Mouse (Mus musculus) hindbrain, embryonic 16.5 days (tissue): Measurements from ENCODE around the gene Zfp810. TPM values are rescaled to one million over a fixed set of nuclear protein-coding genes. Genes with fewer than 3 reads are reported as not detected.

Experiments
- ATAC-seq: fragments of 200-750 bp; cut with Nextera tagmentation; 2 replicates; pipeline ENCODE4 v1.8.0; 2017; ENCODE audit warnings: moderate TSS enrichment, moderate library complexity
- H3K27ac ChIP-seq: fragments of 300-500 bp; sonication (generic); 2 replicates; pipeline ENCODE4 v1.5.1; 2014; ENCODE audit warnings: low read depth, mild to moderate bottlenecking, control low read depth, low read length, moderate library complexity
- H3K27me3 ChIP-seq: fragments of 300-500 bp; sonication (generic); replicated peaks from 2 replicates; pipeline ENCODE4 v1.6.1; 2014; ENCODE audit warnings: low read length; ENCODE audit not compliant: control insufficient read depth, insufficient read depth
- H3K36me3 ChIP-seq: fragments of 300-500 bp; sonication (generic); 2 replicates; pipeline ENCODE4 v1.6.1; 2014; ENCODE audit warnings: mild to moderate bottlenecking, low read length, moderate library complexity, mixed read lengths; ENCODE audit not compliant: control insufficient read depth, insufficient read depth
- H3K4me1 ChIP-seq: fragments of 300-500 bp; sonication (generic); 2 replicates; pipeline ENCODE4 v1.6.1; 2014; ENCODE audit warnings: low read depth, low read length; ENCODE audit not compliant: control insufficient read depth, insufficient read depth
- H3K4me2 ChIP-seq: fragments of 300-500 bp; sonication (generic); 2 replicates; pipeline ENCODE4 v1.6.1; 2014; ENCODE audit warnings: mild to moderate bottlenecking, low read length, control low read depth, moderate library complexity
- H3K4me3 ChIP-seq: fragments of 300-500 bp; sonication (generic); 2 replicates; pipeline ENCODE4 v1.5.1; 2014; ENCODE audit warnings: mild to moderate bottlenecking, low read length, control low read depth, moderate library complexity
- H3K9ac ChIP-seq: fragments of 300-500 bp; sonication (generic); 2 replicates; pipeline ENCODE4 v1.6.1; 2014; ENCODE audit warnings: low read depth, mild to moderate bottlenecking, control low read depth, low read length, moderate library complexity
- H3K9me3 ChIP-seq: fragments of 300-500 bp; sonication (generic); 2 replicates; pipeline ENCODE4 v1.6.1; 2014; ENCODE audit warnings: mild to moderate bottlenecking, low read length, moderate library complexity; ENCODE audit not compliant: control insufficient read depth
- WGBS: fragments of 180-500 bp; shearing (Covaris S2); extraction: QIAGEN DNeasy Blood & Tissue Kit; methylation state at CpG from one replicate; pipeline ENCODE4 v1.1.7; 2014; 5-methylcytosine and 5-hydroxymethylcytosine counted together
- polyA plus RNA-seq: library from polyadenylated mRNA; unstranded; fragments of >200 nt; fragmentation: Nextera tagmentation; extraction: Ambion mirVana; gene quantifications from 2 replicates; pipeline ENCODE4 v1.2.1, GENCODE M21; 2015

Zfp810 gene
- 23.0 and 25.0 TPM in 2 replicates for polyA plus RNA-seq

DNA sequence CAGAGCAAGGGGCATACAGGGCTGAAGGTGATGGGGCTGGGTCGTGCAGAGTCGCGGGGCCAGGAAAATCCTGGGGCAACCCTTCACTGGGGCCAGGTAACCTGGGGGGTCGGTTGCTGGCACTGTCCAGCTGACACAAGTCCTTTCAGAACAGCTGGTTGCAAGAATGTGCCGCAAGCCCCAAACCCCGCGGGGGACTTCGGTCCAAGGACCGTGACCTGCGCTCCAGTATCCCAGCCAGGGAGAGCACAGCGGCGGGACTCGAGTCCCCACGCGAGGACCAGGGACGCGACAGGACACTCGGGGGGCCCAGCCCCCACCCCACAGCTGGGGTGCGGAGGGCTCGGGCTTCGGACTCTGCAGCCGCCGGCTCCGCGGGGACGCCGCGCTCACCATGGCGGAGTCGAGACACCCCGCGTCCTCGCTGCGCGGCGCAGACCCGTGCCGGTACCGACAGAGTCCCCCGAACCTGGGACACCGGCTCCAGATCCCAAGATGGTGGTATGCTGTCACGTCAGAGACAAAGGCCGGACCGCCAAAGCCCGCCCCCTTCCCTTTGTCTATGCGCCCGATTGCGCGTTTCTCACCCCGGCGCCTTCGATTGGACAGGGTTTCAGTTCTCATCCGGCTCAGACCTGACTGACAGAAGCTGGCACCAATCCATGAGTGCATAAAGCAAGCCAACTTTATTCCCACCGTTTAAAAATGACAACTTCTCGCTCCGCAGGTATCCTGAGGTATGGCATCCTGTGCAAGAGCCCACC lies at the start of gene Zfp810:
Gene Zfp810 (minus strand): TSS at position 493 of the 764 bp plus-strand sequence.
- H3K27me3 ChIP-seq, result no peaks in the 10 kb centered on the region
- peaks cover 9% of the 10 kb centered on the region for H3K4me1 ChIP-seq
- peak within 1 kb of the TSS; percentile 99 for H3K9ac ChIP-seq
- ATAC-seq, result peak; percentile 99
- peak within 1 kb of the TSS; percentile 83 for H3K4me2 ChIP-seq
- H3K36me3 ChIP-seq, result peaks cover 23% of the 10 kb centered on the region
- peaks cover 8% of the 10 kb centered on the region for H3K9me3 ChIP-seq
- peak within 1 kb of the TSS; percentile 81 for H3K4me3 ChIP-seq
- WGBS, result under 1% methylated on average over 40 of the region's 56 CpGs
- H3K27ac ChIP-seq, result peak within 1 kb of the TSS; percentile 90

GRCm38 (mm10) chr9:22355919-22356318 lies 48.5 kb upstream of the Zfp810 start:
- ATAC-seq, result no peak
- Histone ChIP-seq H3K9ac (no peak overlapping the region), H3K4me3 (no peak overlapping the region), H3K4me1 (no peaks in the 10 kb centered on the region), H3K27me3 (no peaks in the 10 kb centered on the region), H3K9me3 (no peaks in the 10 kb centered on the region), H3K36me3 (no peaks in the 10 kb centered on the region), H3K27ac (no peak overlapping the region), H3K4me2 (no peak overlapping the region)
- 67% methylated on average over 3 of the region's 3 CpGs for WGBS

- no peak overlapping the region for H3K27ac ChIP-seq
- H3K27me3 ChIP-seq, result no peaks in the 10 kb centered on the region
- H3K4me3 ChIP-seq, result no peak overlapping the region
- H3K4me2 ChIP-seq, result no peak overlapping the region
- WGBS, result 88% methylated on average over 5 of the region's 5 CpGs
- no peaks in the 10 kb centered on the region for H3K9me3 ChIP-seq
- ATAC-seq, result no peak
- H3K36me3 ChIP-seq, result no peaks in the 10 kb centered on the region
- H3K4me1 ChIP-seq, result no peaks in the 10 kb centered on the region
- H3K9ac ChIP-seq, result no peak overlapping the region
These were observed 46.5 kb upstream of the Zfp810 start for GRCm38 (mm10) chr9:22353901-22354300.

- Histone ChIP-seq H3K36me3 (no peaks in the 10 kb centered on the region), H3K4me2 (no peak overlapping the region)
- 87% methylated on average over 5 of the region's 5 CpGs for WGBS
These were observed 46.0 kb upstream of the Zfp810 start for GRCm38 (mm10) chr9:22353465-22353864.

GRCm38 (mm10) chr9:22340331-22340730 lies 32.9 kb upstream of the Zfp810 start:
- WGBS, result 100% methylated on average over 1 of the region's 1 CpGs
- Histone ChIP-seq H3K27ac (no peak overlapping the region), H3K4me2 (no peak overlapping the region), H3K4me1 (no peaks in the 10 kb centered on the region), H3K4me3 (no peak overlapping the region), H3K27me3 (no peaks in the 10 kb centered on the region), H3K36me3 (no peaks in the 10 kb centered on the region), H3K9me3 (no peaks in the 10 kb centered on the region), H3K9ac (no peak overlapping the region)
- ATAC-seq, result no peak

More at GRCm38 (mm10) chr9:22353465-22353864, 46.0 kb upstream of the Zfp810 start:
- H3K9me3 ChIP-seq, result no peaks in the 10 kb centered on the region
- no peak overlapping the region for H3K4me3 ChIP-seq
- no peak overlapping the region for H3K9ac ChIP-seq
- H3K27ac ChIP-seq, result no peak overlapping the region
- no peak for ATAC-seq
- H3K4me1 ChIP-seq, result no peaks in the 10 kb centered on the region
- no peaks in the 10 kb centered on the region for H3K27me3 ChIP-seq

DNA sequence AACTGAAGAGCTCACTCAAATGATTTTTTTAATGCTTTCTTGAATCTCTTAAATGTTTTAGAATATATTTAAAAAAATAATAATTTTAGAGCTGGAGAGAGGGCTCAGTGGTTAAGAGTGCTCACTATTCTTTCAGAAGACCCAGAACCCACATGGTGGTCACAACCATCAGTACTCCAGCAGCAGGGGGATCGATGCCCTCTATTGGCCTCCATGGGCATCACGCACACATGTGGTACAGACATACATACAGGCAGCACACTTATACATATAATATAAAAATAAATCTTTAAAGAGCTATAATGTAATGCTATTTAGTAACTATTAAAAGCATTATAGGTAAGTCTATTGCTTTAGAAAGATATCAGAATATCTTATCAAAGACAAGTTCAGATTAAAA lies 29.8 kb upstream of the Zfp810 start:
- Histone ChIP-seq H3K4me3 (no peak overlapping the region), H3K4me2 (no peak overlapping the region), H3K27ac (no peak overlapping the region), H3K9me3 (no peaks in the 10 kb centered on the region), H3K4me1 (no peaks in the 10 kb centered on the region), H3K27me3 (no peaks in the 10 kb centered on the region), H3K36me3 (no peaks in the 10 kb centered on the region), H3K9ac (no peak overlapping the region)
- ATAC-seq, result no peak
- WGBS, result 98% methylated on average over 2 of the region's 2 CpGs

- Histone ChIP-seq H3K9ac (peak overlapping the region; percentile 67), H3K4me3 (peak overlapping the region; percentile 50), H3K27me3 (no peaks in the 10 kb centered on the region), H3K9me3 (no peaks in the 10 kb centered on the region), H3K4me1 (peaks cover 4% of the 10 kb centered on the region; the same call in 1 of the 2 replicates), H3K27ac (peak overlapping the region; percentile 52), H3K36me3 (no peaks in the 10 kb centered on the region), H3K4me2 (peak overlapping the region; percentile 76)
- peak; percentile 96 for ATAC-seq
- 1% methylated on average over 32 of the region's 32 CpGs for WGBS
These were observed 20.3 kb upstream of the Zfp810 start for GRCm38 (mm10) chr9:22327475-22328387.

- H3K27ac ChIP-seq, result no peak overlapping the region
- 18% methylated on average over 9 of the region's 9 CpGs for WGBS
- peak; percentile 2; the same call in 1 of the 2 replicates for ATAC-seq
- no peaks in the 10 kb centered on the region for H3K36me3 ChIP-seq
- peak overlapping the region; percentile 67; the same call in 1 of the 2 replicates for H3K9ac ChIP-seq
- H3K4me2 ChIP-seq, result peak overlapping the region; percentile 76
- H3K27me3 ChIP-seq, result no peaks in the 10 kb centered on the region
- peaks cover 4% of the 10 kb centered on the region; the same call in 1 of the 2 replicates for H3K4me1 ChIP-seq
- no peaks in the 10 kb centered on the region for H3K9me3 ChIP-seq
- H3K4me3 ChIP-seq, result peak overlapping the region; percentile 50
These were observed 19.6 kb upstream of the Zfp810 start for GRCm38 (mm10) chr9:22327099-22327474.

GRCm38 (mm10) chr9:22324579-22324978 lies 17.1 kb upstream of the Zfp810 start:
- no peak overlapping the region for H3K4me3 ChIP-seq
- no peaks in the 10 kb centered on the region for H3K36me3 ChIP-seq
- WGBS, result 100% methylated on average over 1 of the region's 1 CpGs
- H3K4me1 ChIP-seq, result peaks cover 4% of the 10 kb centered on the region; the same call in 1 of the 2 replicates
- H3K9me3 ChIP-seq, result no peaks in the 10 kb centered on the region
- no peak for ATAC-seq
- H3K27me3 ChIP-seq, result no peaks in the 10 kb centered on the region
- H3K27ac ChIP-seq, result no peak overlapping the region
- H3K4me2 ChIP-seq, result no peak overlapping the region
- no peak overlapping the region for H3K9ac ChIP-seq
